Mouse (Mus musculus) embryonic facial prominence, embryonic 14.5 days (tissue): ENCODE measurements around the gene Gucd1. TPM values are rescaled to one million over a fixed set of nuclear protein-coding genes. Genes with fewer than 3 reads are reported as not detected.
A peak's percentile ranks its signal among the peaks of the same experiment; 100 is the strongest.

ENCODE experiments used
- ATAC-seq: fragments of 200-750 bp; cut with Nextera tagmentation; 2 replicates; pipeline ENCODE4 v1.8.0; 2017; ENCODE audit warnings: low read depth, moderate number of reproducible peaks, moderate TSS enrichment
- DNase-seq: peaks from one replicate; pipeline ENCODE4 v3.0.0-alpha.2; 2015; ENCODE audit warnings: low spot score
- H3K27ac ChIP-seq: fragments of 300-500 bp; sonication (generic); replicated peaks from 2 replicates; pipeline ENCODE4 v1.5.1; 2014; ENCODE audit warnings: low read depth, mild to moderate bottlenecking, low read length, moderate library complexity
- H3K27me3 ChIP-seq: fragments of 300-500 bp; sonication (generic); replicated peaks from 2 replicates; pipeline ENCODE4 v1.6.1; 2014; ENCODE audit warnings: low read length; ENCODE audit not compliant: control insufficient read depth, insufficient read depth
- H3K36me3 ChIP-seq: fragments of 300-500 bp; sonication (generic); 2 replicates; pipeline ENCODE4 v1.6.1; 2014; ENCODE audit warnings: low read length, mixed read lengths; ENCODE audit not compliant: control insufficient read depth, insufficient read depth
- H3K4me1 ChIP-seq: fragments of 300-500 bp; sonication (generic); 2 replicates; pipeline ENCODE4 v1.6.1; 2014; ENCODE audit warnings: antibody characterized with exemption, low read length; ENCODE audit not compliant: control insufficient read depth, insufficient read depth
- H3K4me2 ChIP-seq: fragments of 300-500 bp; sonication (generic); 2 replicates; pipeline ENCODE4 v1.6.1; 2014; ENCODE audit warnings: low read depth, mild to moderate bottlenecking, low read length, moderate library complexity, mixed read lengths
- H3K4me3 ChIP-seq: fragments of 300-500 bp; sonication (generic); 2 replicates; pipeline ENCODE4 v1.5.1; 2014; ENCODE audit warnings: low read depth, mild to moderate bottlenecking, low read length
- H3K9ac ChIP-seq: fragments of 300-500 bp; sonication (generic); 2 replicates; pipeline ENCODE4 v1.6.1; 2014; ENCODE audit warnings: low read depth, mild to moderate bottlenecking, low read length, moderate library complexity, mixed read lengths
- H3K9me3 ChIP-seq: fragments of 300-500 bp; sonication (generic); 2 replicates; pipeline ENCODE4 v1.6.1; 2016; ENCODE audit warnings: low read length; ENCODE audit not compliant: control insufficient read depth
- WGBS: fragments of 180-500 bp; shearing (Covaris S2); extraction: QIAGEN DNeasy Blood & Tissue Kit; methylation state at CpG from one replicate; pipeline ENCODE4 v1.1.7; 2014; 5-methylcytosine and 5-hydroxymethylcytosine counted together
- polyA plus RNA-seq: library from polyadenylated mRNA; unstranded; fragments of >200 nt; fragmentation: Nextera tagmentation; extraction: Ambion mirVana; gene quantifications from 2 replicates; pipeline ENCODE4 v1.2.1, GENCODE M21; 2014

The Gucd1 gene
- polyA plus RNA-seq, 1 experiment from 2014 or later, result 32.9 TPM

DNA sequence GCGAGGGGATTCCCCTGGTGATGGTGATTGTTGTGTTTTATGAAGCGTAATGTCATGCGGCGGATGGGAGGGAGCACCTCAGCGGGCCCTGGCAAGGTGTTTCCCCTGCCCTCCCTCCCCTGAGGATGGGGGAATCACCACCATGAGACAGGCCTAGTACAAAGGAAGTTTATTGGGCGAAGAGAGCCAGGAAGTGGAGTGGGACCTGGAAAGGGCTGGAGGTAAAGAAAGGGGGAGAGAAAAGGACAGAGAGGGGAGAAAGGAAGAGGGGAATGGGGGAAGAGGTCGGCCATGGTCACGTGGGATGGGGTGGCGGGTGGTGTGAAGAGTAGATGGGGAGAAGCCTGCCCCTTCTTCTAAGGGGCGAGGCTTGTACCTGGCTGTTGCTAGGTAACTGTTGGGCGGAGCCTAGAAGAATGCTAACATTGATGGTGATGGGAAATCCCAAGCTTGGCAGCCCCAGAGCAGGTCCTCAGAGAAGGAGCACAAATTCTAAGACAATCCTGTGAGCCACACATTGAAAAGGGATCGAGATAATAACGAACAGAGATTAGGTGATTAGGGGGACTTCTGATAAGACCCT is 71.2 kb downstream of the Gucd1 start:
- no peak for ATAC-seq
- peak; percentile 36 for DNase-seq
- Histone ChIP-seq H3K27me3 (no peaks in the 10 kb centered on the region), H3K9me3 (no peaks in the 10 kb centered on the region), H3K4me3 (no peak overlapping the region), H3K4me1 (peaks cover 26% of the 10 kb centered on the region), H3K4me2 (no peak overlapping the region), H3K27ac (no peak overlapping the region; the same call in 1 of the 2 replicates), H3K36me3 (no peaks in the 10 kb centered on the region), H3K9ac (no peak overlapping the region)
- WGBS, result 75% methylated on average over 13 of the region's 13 CpGs

DNA sequence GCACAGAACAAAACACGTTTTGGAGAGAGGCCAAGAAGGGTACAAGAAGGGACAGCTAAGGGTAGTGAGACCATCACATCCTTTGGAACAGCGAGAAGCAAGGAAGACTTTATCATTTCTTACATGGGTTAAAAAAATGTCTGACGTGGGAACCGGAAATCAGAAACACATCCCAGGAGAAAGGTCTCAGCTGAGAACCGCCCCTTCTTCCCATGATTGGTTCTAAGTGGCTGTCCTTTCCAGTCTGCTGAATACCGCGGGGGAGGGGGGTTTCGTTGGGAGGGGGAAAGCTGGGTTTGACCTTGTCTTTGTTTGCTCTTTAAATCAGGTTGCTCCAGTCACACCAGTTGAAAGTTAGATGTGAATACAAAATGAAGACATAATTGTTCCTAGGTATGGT is 72.7 kb downstream of the Gucd1 start:
- H3K9ac ChIP-seq, result no peak overlapping the region
- DNase-seq (peak; percentile 16), ATAC-seq (no peak)
- H3K27me3 ChIP-seq, result no peaks in the 10 kb centered on the region
- H3K4me2 ChIP-seq, result no peak overlapping the region
- no peaks in the 10 kb centered on the region for H3K9me3 ChIP-seq
- H3K4me3 ChIP-seq, result no peak overlapping the region
- peaks cover 22% of the 10 kb centered on the region for H3K4me1 ChIP-seq
- WGBS, result 31% methylated on average over 8 of the region's 8 CpGs
- H3K36me3 ChIP-seq, result no peaks in the 10 kb centered on the region
- H3K27ac ChIP-seq, result peak overlapping the region; percentile 31; the same call in 1 of the 2 replicates

DNA sequence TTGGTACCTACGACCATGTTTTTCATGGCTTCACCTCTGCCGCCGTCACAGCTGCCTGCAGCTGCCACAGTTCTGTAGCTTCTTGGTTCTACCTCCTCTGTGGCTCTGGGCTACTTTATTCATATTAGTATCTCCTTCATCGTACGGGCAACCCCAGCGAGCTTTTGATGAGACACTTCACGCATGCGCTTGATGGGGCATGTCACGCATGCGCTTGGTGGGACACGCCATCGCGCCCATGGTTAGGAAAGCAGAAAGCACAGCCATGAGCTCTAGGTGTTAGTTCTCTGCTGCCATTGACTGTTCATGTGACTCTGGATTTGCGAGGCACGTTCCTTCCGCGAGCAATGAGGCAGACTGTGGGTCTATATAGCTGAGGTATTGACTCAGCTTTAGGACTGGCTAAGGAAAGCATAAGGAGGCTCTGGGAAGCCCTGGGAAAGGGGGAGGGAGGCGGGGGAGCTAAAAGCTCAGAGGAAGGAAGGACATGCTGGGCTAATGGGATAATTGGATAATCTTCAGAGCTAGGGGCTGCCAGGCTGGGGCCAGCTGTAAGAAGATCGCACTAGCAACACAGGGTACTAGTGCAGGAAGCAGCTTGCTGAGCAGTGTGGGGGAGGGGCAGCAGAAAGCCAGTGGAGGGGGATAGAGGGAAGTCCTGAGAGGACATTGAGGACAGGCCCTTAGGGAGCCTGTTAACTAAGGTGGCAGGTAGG is 73.5 kb downstream of the Gucd1 start:
- 58% methylated on average over 19 of the region's 19 CpGs for WGBS
- Histone ChIP-seq H3K27ac (no peak overlapping the region; the same call in 1 of the 2 replicates), H3K4me1 (peaks cover 22% of the 10 kb centered on the region), H3K9me3 (no peaks in the 10 kb centered on the region), H3K27me3 (no peaks in the 10 kb centered on the region), H3K4me2 (no peak overlapping the region), H3K36me3 (no peaks in the 10 kb centered on the region), H3K4me3 (no peak overlapping the region), H3K9ac (no peak overlapping the region)
- peak; percentile 80 for ATAC-seq
- peak; percentile 81 for DNase-seq

DNA sequence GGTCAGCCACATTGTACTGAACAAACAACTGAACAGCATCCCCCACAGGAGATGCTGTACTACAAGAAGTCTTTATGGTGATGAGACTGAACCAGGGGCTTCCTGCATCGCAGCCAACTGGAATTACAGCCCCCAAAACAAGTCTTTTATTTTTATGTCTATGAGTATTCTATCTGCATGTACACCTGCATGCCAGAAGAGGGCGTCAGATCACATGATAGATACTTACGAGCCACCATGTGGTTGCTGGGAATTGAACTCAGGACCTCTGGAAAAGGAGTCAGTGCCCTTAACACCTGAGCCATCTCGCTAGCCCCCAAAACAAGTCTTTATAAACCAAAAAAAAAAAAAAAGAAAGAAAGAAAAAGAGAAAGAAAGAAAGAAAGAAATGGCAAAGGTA is 74.8 kb downstream of the Gucd1 start:
- Histone ChIP-seq H3K9ac (no peak overlapping the region), H3K27ac (no peak overlapping the region), H3K4me1 (peaks cover 15% of the 10 kb centered on the region), H3K4me3 (no peak overlapping the region), H3K4me2 (no peak overlapping the region), H3K36me3 (no peaks in the 10 kb centered on the region), H3K27me3 (no peaks in the 10 kb centered on the region), H3K9me3 (no peaks in the 10 kb centered on the region)
- 81% methylated on average over 4 of the region's 4 CpGs for WGBS
- no peak for ATAC-seq
- no peak for DNase-seq

DNA sequence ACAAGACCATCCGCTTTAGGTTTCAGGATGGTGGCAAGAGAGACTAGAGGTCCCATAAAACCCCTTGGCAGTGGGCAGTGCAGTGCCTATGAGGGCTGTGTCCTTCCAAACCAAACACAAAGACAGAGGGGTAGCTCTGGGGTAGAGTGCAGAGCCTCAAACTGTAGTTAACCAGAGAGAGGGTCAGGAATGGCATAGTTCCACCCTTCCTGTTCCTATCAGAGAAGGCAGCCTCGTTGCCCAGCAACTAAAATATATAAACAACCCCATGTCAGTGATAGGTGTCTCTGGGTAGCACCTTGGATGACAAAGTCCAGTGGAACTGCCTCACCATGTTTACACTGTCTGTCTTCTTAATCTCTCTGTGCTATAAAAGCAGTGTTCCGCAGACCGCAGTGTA is 76.0 kb downstream of the Gucd1 start:
- DNase-seq, result no peak
- Histone ChIP-seq H3K27ac (no peak overlapping the region), H3K4me3 (no peak overlapping the region), H3K27me3 (no peaks in the 10 kb centered on the region), H3K36me3 (no peaks in the 10 kb centered on the region), H3K4me2 (no peak overlapping the region), H3K9ac (no peak overlapping the region), H3K9me3 (no peaks in the 10 kb centered on the region), H3K4me1 (peaks cover 10% of the 10 kb centered on the region)
- 89% methylated on average over 4 of the region's 4 CpGs for WGBS
- no peak for ATAC-seq

DNA sequence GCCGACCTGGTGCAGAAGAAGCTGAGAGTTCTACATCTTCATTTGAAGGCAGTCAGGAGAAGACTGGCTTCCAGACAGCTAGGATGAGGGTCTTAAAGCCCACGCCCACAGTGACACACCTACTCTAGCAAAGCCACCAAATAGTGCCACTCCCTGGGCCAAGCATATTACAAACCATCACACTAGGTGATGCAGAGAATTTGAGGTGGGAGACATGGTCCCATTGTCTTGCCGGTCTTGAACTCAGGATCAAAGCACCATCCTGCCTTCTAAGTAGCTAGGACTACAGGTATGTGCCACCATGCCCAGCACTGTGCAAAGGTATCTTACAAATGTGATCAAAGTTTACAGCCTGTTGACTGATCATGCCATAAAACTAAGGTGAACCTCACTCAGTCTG is 77.0 kb downstream of the Gucd1 start:
- peaks cover 10% of the 10 kb centered on the region for H3K4me1 ChIP-seq
- H3K9me3 ChIP-seq, result no peaks in the 10 kb centered on the region
- 85% methylated on average over 3 of the region's 3 CpGs for WGBS
- no peaks in the 10 kb centered on the region for H3K27me3 ChIP-seq
- no peak for DNase-seq
- ATAC-seq, result no peak
- no peak overlapping the region for H3K4me2 ChIP-seq
- no peak overlapping the region for H3K27ac ChIP-seq
- no peak overlapping the region for H3K9ac ChIP-seq
- no peaks in the 10 kb centered on the region for H3K36me3 ChIP-seq
- H3K4me3 ChIP-seq, result no peak overlapping the region

DNA sequence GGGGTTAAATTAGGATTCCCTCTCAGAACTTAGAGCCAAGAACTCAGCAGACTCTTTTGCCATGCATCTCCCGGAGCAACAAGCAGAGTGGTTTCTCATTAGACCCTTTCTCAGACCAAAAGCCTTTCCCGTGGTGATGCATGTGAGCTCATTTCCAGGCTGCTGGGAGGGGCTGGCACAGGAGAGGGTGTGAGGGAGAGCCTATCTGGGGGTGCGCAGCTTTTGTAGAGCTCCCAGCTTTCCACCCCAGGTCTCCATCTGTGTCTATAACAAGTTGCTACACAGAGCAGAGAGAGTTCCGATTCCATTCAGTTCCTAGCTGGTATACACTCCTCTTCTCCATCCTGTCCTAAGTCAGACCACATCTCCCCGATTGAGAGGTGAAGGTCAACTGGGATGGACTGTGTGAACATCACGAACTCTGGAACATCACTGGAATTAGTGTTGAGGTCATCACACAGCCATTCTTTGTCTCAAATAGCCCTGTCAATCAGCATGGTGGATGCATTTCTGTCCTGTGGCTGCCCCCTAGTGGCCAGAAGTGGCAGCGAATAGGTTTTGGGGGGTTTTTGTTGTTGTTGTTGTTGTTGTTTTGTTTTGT is 78.5 kb downstream of the Gucd1 start:
- ATAC-seq, result peak; percentile 10; the same call in 1 of the 2 replicates
- 45% methylated on average over 7 of the region's 7 CpGs for WGBS
- no peak overlapping the region for H3K4me3 ChIP-seq

DNA sequence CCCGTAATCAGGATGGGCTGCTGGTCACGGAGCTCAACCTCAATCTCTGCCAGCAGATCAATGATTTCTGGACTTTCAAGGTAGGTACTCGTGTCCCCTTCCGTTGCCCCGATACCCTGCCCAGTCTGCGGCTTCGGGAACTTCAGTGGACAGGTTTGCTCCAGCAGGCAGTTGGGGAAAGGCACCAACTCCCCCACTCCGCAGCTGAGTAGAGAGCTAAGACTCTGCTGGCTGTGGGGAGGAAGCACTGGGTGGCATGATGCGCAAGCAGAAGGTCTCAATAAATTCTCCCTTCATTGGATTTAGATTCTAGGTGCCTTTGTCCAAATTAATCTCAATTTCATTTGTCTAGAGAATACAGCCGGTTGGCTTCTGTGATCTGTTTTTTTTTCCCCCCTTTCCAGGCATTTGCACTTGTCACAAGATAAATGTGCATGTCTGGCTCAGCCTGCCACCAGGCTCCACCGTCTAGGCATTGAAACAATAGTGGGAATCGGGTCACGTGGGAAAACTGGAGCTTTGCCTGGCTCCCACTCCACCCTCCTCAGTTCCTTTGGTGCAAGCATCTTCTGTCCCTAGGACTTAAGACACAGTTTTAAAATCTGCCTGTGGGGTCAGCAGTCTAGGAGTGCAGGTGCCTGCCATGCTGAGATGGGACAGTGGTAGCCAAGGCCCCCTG is 79.5 kb downstream of the Gucd1 start:
- ATAC-seq (0 out of 2 replicates have a peak, but pooled peaks have one; percentile 34), DNase-seq (peak; percentile 29)
- H3K4me2 ChIP-seq, result no peak overlapping the region
- no peak overlapping the region for H3K4me3 ChIP-seq
- no peak overlapping the region for H3K27ac ChIP-seq
- H3K9me3 ChIP-seq, result no peaks in the 10 kb centered on the region
- no peaks in the 10 kb centered on the region for H3K4me1 ChIP-seq
- H3K27me3 ChIP-seq, result no peaks in the 10 kb centered on the region
- no peak overlapping the region for H3K9ac ChIP-seq
- no peaks in the 10 kb centered on the region for H3K36me3 ChIP-seq
- WGBS, result 75% methylated on average over 13 of the region's 13 CpGs

More for the DNA sequence above, 78.5 kb downstream of the Gucd1 start:
- Histone ChIP-seq H3K27me3 (no peaks in the 10 kb centered on the region), H3K9ac (no peak overlapping the region), H3K36me3 (no peaks in the 10 kb centered on the region), H3K27ac (no peak overlapping the region), H3K4me2 (no peak overlapping the region), H3K4me1 (peaks cover 3% of the 10 kb centered on the region), H3K9me3 (no peaks in the 10 kb centered on the region)
- DNase-seq, result no peak
